8 mouse cellular contexts compared by ENCODE assay signal in the genomic region with DNA sequence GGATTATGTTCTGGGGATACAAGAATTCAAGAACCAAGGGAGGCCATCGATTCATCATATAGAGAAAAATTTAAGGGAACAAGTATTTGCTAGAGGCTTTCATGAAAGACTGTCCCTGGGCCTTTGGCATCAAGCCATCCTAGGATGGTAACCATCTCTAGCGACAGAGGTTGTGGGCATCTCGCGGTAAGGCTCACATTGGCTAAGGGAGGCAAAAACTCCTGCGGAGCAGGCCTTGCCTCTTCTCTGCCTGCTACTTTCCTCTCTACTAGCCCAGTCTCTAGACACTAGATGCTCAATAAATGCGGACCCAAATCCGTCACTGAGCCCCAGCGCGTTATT. TPM values are rescaled to one million over a fixed set of nuclear protein-coding genes. Genes with fewer than 3 reads are reported as not detected.
DNase-seq lines count a peak whose midpoint lies in the region; ATAC-seq and TF ChIP-seq lines count a peak whose summit lies in the region.

A gene (plus strand): TSS at position 281 of the 342 bp plus-strand sequence.

- peak within 1 kb of the TSS; percentile 54 for H3K4me3 ChIP-seq in kidney, adult 2 months (ENCODE audit: insufficient read depth, low read depth, low read length)
- peak within 1 kb of the TSS; percentile 85 to 93 for H3K4me3 ChIP-seq in ES-E14 (ENCODE audit: insufficient read depth in 1 of 2, low read depth in 1 of 2, low read length in 2 of 2, poor library complexity in 1 of 2, severe bottlenecking in 1 of 2)
- peak within 1 kb of the TSS; percentile 72 for H3K4me3 ChIP-seq in embryonic facial prominence, embryonic 14.5 days (ENCODE audit: low read depth, low read length)
- peak within 1 kb of the TSS; percentile 84 for H3K4me3 ChIP-seq in hindbrain, embryonic 13.5 days
- H3K4me3 ChIP-seq in liver, embryonic 13.5 days (replicated peaks): peak within 1 kb of the TSS; percentile 62

- H3K9ac ChIP-seq in ES-E14 (ENCODE audit: insufficient read depth, low read depth, low read length, poor library complexity, severe bottlenecking): peak within 1 kb of the TSS; percentile 84
- peak within 1 kb of the TSS; percentile 80 for H3K9ac ChIP-seq in embryonic facial prominence, embryonic 14.5 days (ENCODE audit: low read depth, low read length)
- H3K9ac ChIP-seq in hindbrain, embryonic 13.5 days: peak within 1 kb of the TSS; percentile 97
- H3K9ac ChIP-seq in liver, embryonic 13.5 days: peak within 1 kb of the TSS; percentile 55

- TF ChIP-seq POLR2A in kidney, adult 2 months (IDR thresholded peaks at IDR 0.05; ENCODE audit: low read depth, low read length): no peak

- peak within 1 kb of the TSS; percentile 93 for H3K4me2 ChIP-seq in embryonic facial prominence, embryonic 14.5 days (ENCODE audit: low read depth, low read length)
- peak within 1 kb of the TSS; percentile 86 for H3K4me2 ChIP-seq in hindbrain, embryonic 13.5 days
- H3K4me2 ChIP-seq in liver, embryonic 13.5 days: peak within 1 kb of the TSS; percentile 82

- ATAC-seq in embryonic facial prominence, embryonic 14.5 days (ENCODE audit: low read depth): no peak
- no peak for ATAC-seq in hindbrain, embryonic 13.5 days (ENCODE audit: low FRiP score)
- no peak for ATAC-seq in liver, embryonic 13.5 days (ENCODE audit: low read depth)

- DNase-seq in kidney, adult 2 months: no peak
- no peak for DNase-seq in kidney, postnatal 4 days
- no peak for DNase-seq in ES-E14 (ENCODE audit: low read depth, low spot score)
- no peak for DNase-seq in embryonic facial prominence, embryonic 14.5 days (ENCODE audit: low spot score)
- DNase-seq in liver, embryonic 13.5 days: no peak
- DNase-seq in spleen, adult 12 weeks (ENCODE audit: low spot score): no peak
- DNase-seq in thymus, postnatal 10 days (ENCODE audit: low spot score in 2 of 2): no peak

- WGBS in kidney, adult 2 months: 15% methylated on average over 9 of the region's 9 CpGs
- WGBS in embryonic facial prominence, embryonic 14.5 days: 11% methylated on average over 9 of the region's 9 CpGs
- WGBS in hindbrain, embryonic 13.5 days: 10% methylated on average over 9 of the region's 9 CpGs
- WGBS in liver, embryonic 13.5 days (ENCODE audit: insufficient replicate concordance): 11% methylated on average over 9 of the region's 9 CpGs

- in situ Hi-C loops in ES-E14 (cut with MboI; ENCODE audit: low sequenced_read_pairs in 2 of 2, unreplicated experiment in 2 of 2): no loop called here

- H3K27me3 ChIP-seq in kidney, adult 2 months (replicated peaks; ENCODE audit: control insufficient read depth, insufficient read depth, low read length): peaks cover 3% of the 10 kb centered on the region; the same call in 1 of the 2 replicates
- peaks cover 23% of the 10 kb centered on the region for H3K27me3 ChIP-seq in embryonic facial prominence, embryonic 14.5 days (replicated peaks; ENCODE audit: control insufficient read depth, insufficient read depth, low read length)
- no peaks in the 10 kb centered on the region for H3K27me3 ChIP-seq in hindbrain, embryonic 13.5 days
- peaks cover 69% of the 10 kb centered on the region for H3K27me3 ChIP-seq in liver, embryonic 13.5 days

- TF ChIP-seq CTCF in kidney, adult 2 months (conservative IDR thresholded peaks at IDR 0.05; ENCODE audit: insufficient read depth, insufficient read length, low read depth, low read length): no peak

- H3K36me3 ChIP-seq in kidney, adult 2 months (ENCODE audit: control insufficient read depth, insufficient read depth, low read length): no peaks in the 10 kb centered on the region
- H3K36me3 ChIP-seq in ES-E14 (ENCODE audit: control insufficient read depth, insufficient read depth, low read length, poor library complexity, severe bottlenecking): no peaks in the 10 kb centered on the region
- no peaks in the 10 kb centered on the region for H3K36me3 ChIP-seq in embryonic facial prominence, embryonic 14.5 days (ENCODE audit: control insufficient read depth, insufficient read depth, low read length)
- no peaks in the 10 kb centered on the region for H3K36me3 ChIP-seq in hindbrain, embryonic 13.5 days
- H3K36me3 ChIP-seq in liver, embryonic 13.5 days: no peaks in the 10 kb centered on the region

- no peak within 1 kb of the TSS for H3K27ac ChIP-seq in kidney, adult 2 months (ENCODE audit: insufficient read depth, low read depth, low read length)
- H3K27ac ChIP-seq in ES-E14 (ENCODE audit: insufficient read depth, low read depth, low read length, poor library complexity, severe bottlenecking): no peak within 1 kb of the TSS
- H3K27ac ChIP-seq in embryonic facial prominence, embryonic 14.5 days (replicated peaks; ENCODE audit: low read depth, low read length): peak within 1 kb of the TSS; percentile 77
- H3K27ac ChIP-seq in hindbrain, embryonic 13.5 days: peak within 1 kb of the TSS; percentile 98
- H3K27ac ChIP-seq in liver, embryonic 13.5 days: no peak within 1 kb of the TSS

- no peaks in the 10 kb centered on the region for H3K4me1 ChIP-seq in kidney, adult 2 months (ENCODE audit: control insufficient read depth, insufficient read depth, low read length)
- peaks cover 0 to 2% of the 10 kb centered on the region in 2 experiments; a peak in 2 of 4 replicates for H3K4me1 ChIP-seq in ES-E14 (ENCODE audit: control insufficient read depth in 2 of 2, insufficient read depth in 2 of 2, low read length in 2 of 2, poor library complexity in 1 of 2)
- peaks cover 22% of the 10 kb centered on the region for H3K4me1 ChIP-seq in embryonic facial prominence, embryonic 14.5 days (ENCODE audit: control insufficient read depth, insufficient read depth, low read length)
- H3K4me1 ChIP-seq in hindbrain, embryonic 13.5 days (replicated peaks): peaks cover 17% of the 10 kb centered on the region
- H3K4me1 ChIP-seq in liver, embryonic 13.5 days (replicated peaks): peaks cover 14% of the 10 kb centered on the region

- no peaks in the 10 kb centered on the region for H3K9me3 ChIP-seq in ES-E14 (ENCODE audit: control insufficient read depth, insufficient read depth, low read depth, low read length)
- H3K9me3 ChIP-seq in embryonic facial prominence, embryonic 14.5 days (ENCODE audit: control insufficient read depth, low read length): no peaks in the 10 kb centered on the region
- no peaks in the 10 kb centered on the region for H3K9me3 ChIP-seq in hindbrain, embryonic 13.5 days
- no peaks in the 10 kb centered on the region for H3K9me3 ChIP-seq in liver, embryonic 13.5 days (replicated peaks)

TF ChIP-seq in ES-E14, 5 proteins besides CTCF, POLR2A, EP300 and RAD21:
- TF ChIP-seq CHD2 (IDR thresholded peaks at IDR 0.05; ENCODE audit: low read depth, low read length) (no peak), HCFC1 (IDR thresholded peaks at IDR 0.05; ENCODE audit: borderline replicate concordance, insufficient read depth, low read length) (no peak), ZNF384 (IDR thresholded peaks at IDR 0.05; ENCODE audit: low read depth, low read length) (no peak), MAFK (IDR thresholded peaks at IDR 0.05; ENCODE audit: insufficient read depth, low read depth, low read length) (no peak), ZC3H11A (IDR thresholded peaks at IDR 0.05; ENCODE audit: borderline replicate concordance, low read depth, low read length) (no peak)
TF ChIP-seq in ES-E14: peak in this region for 0.

RNA-seq across cellular contexts. Expression of the gene that starts here (rescaled TPM):
- 4.6 and 4.9 TPM in 2 replicates for polyA plus RNA-seq in kidney, adult 2 months (2012; rRNA removed)
- 1.1 and 1.7 TPM in 2 replicates for total RNA-seq in ES-E14 (2012; rRNA removed)
- 13.8 and 14.6 TPM in 2 replicates for polyA plus RNA-seq in embryonic facial prominence, embryonic 14.5 days (2014; fragmentation: Nextera tagmentation; extraction: Ambion mirVana)
- polyA plus RNA-seq in hindbrain, embryonic 13.5 days (2015; fragmentation: Nextera tagmentation; extraction: Ambion mirVana): 145 and 150 TPM in 2 replicates
- 0.42 and 0.62 TPM in 2 replicates for polyA plus RNA-seq in liver, embryonic 13.5 days (2015; fragmentation: Nextera tagmentation; extraction: Ambion mirVana)

Comparison
In these comparisons a context has a peak if more than half of its experiments do, and no peak if none do; other contexts are left out.
1. H3K27ac ChIP-seq: peak in embryonic facial prominence, embryonic 14.5 days (single experiment) and hindbrain, embryonic 13.5 days (single experiment); none in kidney, adult 2 months (single experiment), ES-E14 (single experiment) and liver, embryonic 13.5 days (single experiment).
2. Peak in every context shown above with its lines, with median percentiles within 50 percentile points of each other: H3K4me3 ChIP-seq, H3K9ac ChIP-seq and H3K4me2 ChIP-seq.